Mouse (Mus musculus): ENCODE data around the gene Cmtm3.

Cmtm3 gene

DNA sequence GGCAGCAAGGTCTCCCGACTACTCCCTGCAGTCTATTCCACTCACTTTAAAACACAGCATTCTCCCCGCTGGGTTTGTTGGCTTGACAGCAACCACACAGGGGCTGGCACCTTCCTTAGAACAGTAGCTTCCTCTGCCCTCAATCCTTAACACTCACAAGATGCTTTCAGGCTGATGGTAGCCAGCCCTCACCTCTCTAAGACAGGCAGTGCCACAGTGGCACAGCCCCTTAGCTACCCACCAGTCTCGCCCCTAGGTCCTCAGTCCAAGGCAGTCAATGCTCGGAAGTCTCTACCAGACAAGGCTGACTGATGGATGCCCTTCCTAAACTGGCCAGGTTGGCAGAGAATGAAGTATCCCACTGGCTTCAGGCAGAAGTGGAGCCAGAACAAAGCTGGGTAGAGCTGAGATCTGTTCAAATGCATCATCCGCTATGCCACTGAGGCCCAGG lies 41.8 kb downstream of the Cmtm3 start:
- DNase-seq (ENCODE audit: low read depth, low spot score): no peak

DNA sequence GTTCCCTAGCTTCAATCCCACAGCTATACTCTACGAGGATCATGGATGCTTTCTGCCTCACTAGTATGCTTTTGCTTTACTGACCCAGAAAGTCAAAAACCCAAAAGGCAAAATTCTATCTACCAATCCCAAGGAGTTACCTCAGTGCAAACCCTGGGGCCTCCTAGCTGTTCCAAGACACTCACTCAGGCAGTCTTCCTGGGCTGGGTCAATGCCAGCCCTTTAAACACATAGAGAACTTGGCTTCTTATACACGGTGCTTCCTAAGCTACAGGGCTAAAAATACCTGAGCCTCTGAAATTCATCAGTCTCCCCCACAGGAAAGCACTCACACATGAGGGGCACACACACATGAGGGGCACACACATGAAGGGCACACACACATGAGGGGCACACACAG lies 44.1 kb downstream of the Cmtm3 start:
- no peak for DNase-seq (ENCODE audit: low read depth, low spot score)

DNA sequence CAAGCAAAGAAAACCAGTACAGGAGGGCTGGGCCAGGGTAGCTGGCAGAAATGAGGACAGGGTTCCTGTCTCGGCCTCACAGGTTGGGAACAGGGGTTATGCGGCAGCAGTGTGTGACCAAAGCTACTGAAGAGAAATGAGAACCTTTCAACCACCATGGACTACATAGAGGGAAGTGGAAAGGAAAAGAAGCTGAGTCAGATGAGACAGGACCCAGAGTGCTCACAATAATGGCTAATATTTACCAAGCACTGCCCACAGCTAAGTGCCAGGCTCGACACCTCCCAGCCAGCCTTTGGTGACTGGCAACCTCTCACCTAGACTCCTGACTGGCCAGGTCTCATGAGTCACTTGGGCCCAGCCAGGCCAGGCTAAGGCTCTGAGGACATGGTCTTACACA lies 44.8 kb downstream of the Cmtm3 start:
- no peak for DNase-seq (ENCODE audit: low read depth, low spot score)

DNA sequence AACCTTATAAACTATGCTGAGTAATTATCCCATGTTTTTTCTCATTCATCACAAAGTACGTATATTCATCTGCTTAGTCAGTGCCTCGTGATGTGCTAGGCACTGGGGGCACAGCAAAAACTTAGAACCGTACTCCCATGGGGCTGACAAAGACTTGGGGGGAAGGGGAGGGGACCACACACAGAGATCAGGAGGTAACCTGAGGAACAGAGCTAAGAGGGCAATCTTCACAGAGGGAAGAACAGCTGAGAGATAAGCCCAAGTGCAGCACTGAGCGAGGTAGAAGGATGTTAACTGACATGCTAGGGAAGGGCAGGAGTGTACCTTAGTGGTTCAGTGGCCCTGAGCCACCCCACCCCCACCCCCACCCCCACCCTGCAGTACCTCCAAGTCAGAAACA lies 47.5 kb downstream of the Cmtm3 start:
- no peak for DNase-seq (ENCODE audit: low read depth, low spot score)

DNA sequence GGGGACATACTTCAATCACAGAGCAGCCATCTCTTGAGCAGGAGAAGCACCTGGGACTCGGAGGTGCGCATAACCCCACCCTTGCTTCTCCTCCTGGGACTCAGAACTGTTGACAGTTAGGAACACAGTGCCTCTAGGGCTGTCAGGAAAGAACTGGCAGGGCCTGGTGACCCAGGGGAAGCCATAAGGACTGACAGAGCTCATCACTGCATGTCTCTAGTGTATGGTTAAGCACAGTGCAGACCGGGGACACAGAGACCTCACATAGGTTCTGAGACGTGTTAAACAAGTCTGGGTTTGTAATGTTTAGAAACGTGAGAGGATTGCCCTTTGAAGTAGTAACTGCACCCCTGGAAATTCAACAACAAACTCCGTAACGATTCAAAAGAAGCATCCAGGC lies 48.3 kb downstream of the Cmtm3 start:
- no peak for DNase-seq (ENCODE audit: low read depth, low spot score)

DNA sequence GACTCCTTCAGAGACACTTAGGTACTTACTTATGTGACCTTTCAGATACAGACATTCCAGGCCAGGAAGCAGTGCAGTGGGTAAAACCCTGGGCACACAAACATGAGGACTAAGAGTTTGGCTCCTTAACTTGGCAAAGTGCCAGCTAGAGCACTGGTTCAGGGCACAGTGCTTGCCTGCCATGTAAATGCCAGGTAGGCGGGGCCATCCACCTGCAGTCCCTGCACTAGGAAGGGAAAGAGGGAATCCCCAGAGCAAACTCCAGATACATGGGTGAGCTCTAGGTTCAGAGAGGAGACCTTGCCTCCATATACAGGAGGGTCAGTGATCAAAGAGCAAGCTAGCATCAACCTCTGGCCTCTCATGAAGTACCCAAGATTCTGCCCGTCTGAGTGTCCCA lies 48.8 kb downstream of the Cmtm3 start:
- DNase-seq (ENCODE audit: low read depth, low spot score): peak; percentile 6

DNA sequence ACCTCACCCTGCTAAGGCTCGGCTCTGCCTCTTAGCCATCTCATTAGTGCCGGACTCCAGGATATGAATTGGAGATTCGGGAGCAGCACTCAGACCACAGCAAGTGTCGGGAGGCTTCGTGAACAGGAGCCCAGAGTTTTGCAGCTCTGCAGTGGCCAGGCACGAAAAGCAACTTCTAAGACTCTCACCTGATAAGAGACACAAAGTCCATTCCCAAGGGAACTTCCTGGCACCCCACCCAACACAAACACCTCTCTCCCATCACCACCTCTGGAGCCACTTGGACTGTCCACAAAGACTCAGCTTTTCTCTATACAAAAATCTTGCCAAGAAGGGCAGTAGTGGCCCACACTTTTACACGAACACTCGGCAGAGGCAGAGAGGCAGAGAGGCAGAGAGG lies 51.0 kb downstream of the Cmtm3 start:
- no peak for DNase-seq (ENCODE audit: low read depth, low spot score)

DNA sequence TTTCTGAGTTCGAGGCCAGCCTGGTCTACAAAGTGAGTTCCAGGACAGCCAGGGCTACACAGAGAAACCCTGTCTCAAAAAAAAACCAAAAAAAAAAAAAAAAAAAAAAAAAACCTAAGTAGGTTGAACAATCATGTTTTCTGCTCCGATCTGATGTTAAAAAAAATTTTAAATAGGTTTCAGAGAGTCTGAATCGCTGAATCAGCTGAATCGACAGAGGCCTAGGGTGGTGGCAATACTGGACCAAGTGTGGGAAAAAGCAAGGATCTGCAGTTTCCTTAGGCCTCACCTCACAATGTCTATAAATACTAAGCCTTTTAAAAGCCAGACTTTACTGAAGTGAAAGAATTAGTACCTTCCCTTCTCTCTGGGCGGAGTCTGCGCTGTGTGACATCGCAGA lies 53.9 kb downstream of the Cmtm3 start:
- DNase-seq (ENCODE audit: low read depth, low spot score): no peak

DNA sequence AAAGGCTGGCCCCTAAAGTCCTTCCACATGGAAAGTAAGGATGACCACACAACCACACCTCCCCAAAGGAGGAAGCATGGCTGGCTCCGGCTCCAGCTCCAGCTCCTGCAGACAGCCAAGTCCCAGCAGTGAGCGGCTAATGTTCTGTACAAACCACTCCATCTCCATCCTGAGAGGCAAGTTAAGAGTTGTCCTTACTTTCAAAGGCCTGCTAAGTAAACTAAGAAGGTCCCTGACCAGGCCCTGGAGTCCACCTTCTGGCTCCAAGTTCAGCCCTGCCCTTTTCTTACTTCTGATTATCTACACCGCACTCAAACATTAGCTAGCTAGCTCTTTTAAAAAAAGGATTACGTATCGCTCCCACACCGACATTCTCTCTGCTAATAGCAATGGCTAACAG lies 54.6 kb downstream of the Cmtm3 start:
- DNase-seq (ENCODE audit: low read depth, low spot score): no peak

DNA sequence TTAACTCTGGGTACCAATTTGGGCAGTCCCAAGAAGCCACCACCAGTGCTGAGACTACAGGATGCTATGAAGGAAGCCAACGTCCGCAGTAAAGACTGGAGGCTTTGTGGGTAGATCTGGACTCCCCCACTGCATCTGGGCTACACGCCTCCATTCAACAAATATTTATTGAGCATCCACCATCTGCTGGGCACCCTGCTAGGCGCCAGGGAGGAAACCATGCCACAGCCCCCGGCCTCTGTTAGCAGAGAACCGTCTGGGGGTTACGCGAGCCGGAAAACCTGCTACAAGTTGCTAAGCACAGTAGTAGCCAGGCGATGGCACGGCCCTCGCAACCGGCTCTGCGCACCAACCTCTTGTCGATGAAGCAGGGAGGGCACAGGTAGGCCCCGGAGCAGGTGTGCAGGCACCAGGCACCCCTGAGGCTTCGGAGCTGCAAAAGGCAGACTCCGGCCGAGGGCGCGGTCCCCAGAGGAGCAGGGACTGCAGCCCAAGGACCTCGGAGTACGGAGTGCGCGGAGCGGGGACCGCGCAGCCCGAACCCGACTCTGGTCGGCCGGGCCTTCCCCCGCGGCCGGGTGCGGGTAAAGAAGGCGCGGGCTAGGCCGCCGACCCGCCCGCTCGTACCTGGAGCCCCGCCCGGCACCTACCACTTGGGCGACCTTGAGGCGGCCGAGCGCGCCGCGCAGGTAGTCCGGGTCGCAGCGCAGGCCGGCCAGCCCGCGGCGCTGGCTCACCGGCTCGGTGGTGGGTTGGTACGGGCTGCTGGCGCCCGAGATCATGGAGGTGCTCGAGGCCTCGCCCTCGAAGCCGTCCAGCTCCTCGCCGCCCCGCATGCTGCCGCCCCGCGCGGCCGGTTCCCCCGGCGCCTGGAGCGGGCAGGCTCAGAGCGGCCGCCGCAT lies 55.8 kb downstream of the Cmtm3 start:
- peak; percentile 48 for DNase-seq (ENCODE audit: low read depth, low spot score)

DNA sequence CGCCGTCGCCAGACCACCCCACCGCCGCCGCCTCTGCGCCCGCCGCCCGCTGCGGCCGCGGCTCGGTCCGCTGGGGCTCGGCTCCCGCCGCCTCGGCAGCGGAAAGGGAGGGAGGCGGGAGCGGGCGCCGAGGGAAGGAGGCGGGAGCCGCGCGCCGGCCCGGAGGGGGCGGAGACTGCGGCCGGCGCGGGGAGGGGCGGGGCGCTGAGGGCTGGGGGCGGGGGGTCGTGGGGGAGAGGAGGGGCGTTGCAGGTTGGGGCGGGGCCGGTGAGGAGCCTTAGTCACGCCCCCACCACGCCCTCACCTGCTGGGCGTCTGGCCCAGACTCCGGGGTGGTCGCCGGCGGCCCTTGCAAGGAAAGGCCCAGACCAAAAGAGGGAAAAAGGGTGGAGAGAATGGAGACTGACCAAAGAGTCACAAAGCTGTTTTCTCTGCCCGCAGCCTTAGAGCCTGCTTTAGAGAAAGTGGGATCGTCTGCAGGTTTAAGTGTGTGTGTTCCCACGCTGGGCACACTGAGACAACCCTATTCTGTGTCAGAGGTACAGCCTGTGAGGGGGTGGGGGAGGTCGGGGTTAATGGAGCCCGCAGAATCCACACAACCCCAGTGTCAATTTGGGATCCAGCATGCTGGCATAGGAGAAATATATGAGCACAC lies 56.6 kb downstream of the Cmtm3 start, which contains the start of gene Cmtm4:
Gene Cmtm4 (minus strand): TSS at position 105 of the 655 bp plus-strand sequence.
- DNase-seq (ENCODE audit: low read depth, low spot score): peak; percentile 73

Data from CD4-positive, CD25-positive, alpha-beta regulatory T cell, adult 2 months (primary cell).